Mouse (Mus musculus): ENCODE results near the gene Cntn4.
A peak's percentile ranks its signal among the peaks of the same experiment; 100 is the strongest.

Cntn4 gene

GRCm38 (mm10) chr6:106621188-106621749 lies 943.8 kb downstream of the Cntn4 start:
- DNase-seq (ENCODE audit: low read depth in 2 of 2, low spot score in 2 of 2): no peak

- DNase-seq (ENCODE audit: low read depth in 2 of 2, low spot score in 2 of 2): no peak
These were observed 965.6 kb downstream of the Cntn4 start for GRCm38 (mm10) chr6:106643026-106643425.

GRCm38 (mm10) chr6:106645496-106646211 lies 968.2 kb downstream of the Cntn4 start:
- no peak for DNase-seq (ENCODE audit: low read depth in 2 of 2, low spot score in 2 of 2)

GRCm38 (mm10) chr6:106646945-106647344 lies 969.5 kb downstream of the Cntn4 start:
- no peak for DNase-seq (ENCODE audit: low read depth in 2 of 2, low spot score in 2 of 2)

GRCm38 (mm10) chr6:106663780-106664651 lies 986.6 kb downstream of the Cntn4 start:
- peak; percentile 2 to 14 for DNase-seq (ENCODE audit: low read depth in 2 of 2, low spot score in 2 of 2)

- no peak for DNase-seq (ENCODE audit: low read depth in 2 of 2, low spot score in 2 of 2)
These were observed 998.1 kb downstream of the Cntn4 start for GRCm38 (mm10) chr6:106675581-106675980.

GRCm38 (mm10) chr6:106701931-106702330 lies 1024.5 kb downstream of the Cntn4 start:
- no peak for DNase-seq (ENCODE audit: low read depth in 2 of 2, low spot score in 2 of 2)

GRCm38 (mm10) chr6:106705506-106706035 lies 1028.1 kb downstream of the Cntn4 start:
- DNase-seq (ENCODE audit: low read depth in 2 of 2, low spot score in 2 of 2): no peak

GRCm38 (mm10) chr6:106725642-106726041 lies 1048.2 kb downstream of the Cntn4 start:
- no peak for DNase-seq (ENCODE audit: low read depth in 2 of 2, low spot score in 2 of 2)

GRCm38 (mm10) chr6:106726078-106726477 lies 1048.6 kb downstream of the Cntn4 start:
- no peak for DNase-seq (ENCODE audit: low read depth in 2 of 2, low spot score in 2 of 2)

- DNase-seq (ENCODE audit: low read depth in 2 of 2, low spot score in 2 of 2): no peak
These were observed 1050.2 kb downstream of the Cntn4 start for GRCm38 (mm10) chr6:106727703-106728102.

GRCm38 (mm10) chr6:106729682-106730314 lies 1052.3 kb downstream of the Cntn4 start:
- DNase-seq (ENCODE audit: low read depth in 2 of 2, low spot score in 2 of 2): no peak

GRCm38 (mm10) chr6:106732563-106732962 lies 1055.1 kb downstream of the Cntn4 start:
- DNase-seq (ENCODE audit: low read depth in 2 of 2, low spot score in 2 of 2): no peak

GRCm38 (mm10) chr6:106738229-106738628 lies 1060.8 kb downstream of the Cntn4 start:
- no peak for DNase-seq (ENCODE audit: low read depth in 2 of 2, low spot score in 2 of 2)

GRCm38 (mm10) chr6:106740244-106740825 lies 1062.9 kb downstream of the Cntn4 start:
- DNase-seq (ENCODE audit: low read depth in 2 of 2, low spot score in 2 of 2): no peak

- DNase-seq (ENCODE audit: low read depth in 2 of 2, low spot score in 2 of 2): no peak
These were observed 1066.2 kb downstream of the Cntn4 start for GRCm38 (mm10) chr6:106743556-106744233.

- no peak for DNase-seq (ENCODE audit: low read depth in 2 of 2, low spot score in 2 of 2)
These were observed 1068.4 kb downstream of the Cntn4 start for GRCm38 (mm10) chr6:106745673-106746394.

GRCm38 (mm10) chr6:106747251-106747650 lies 1069.8 kb downstream of the Cntn4 start:
- DNase-seq (ENCODE audit: low read depth in 2 of 2, low spot score in 2 of 2): no peak

- DNase-seq (ENCODE audit: low read depth in 2 of 2, low spot score in 2 of 2): no peak
These were observed 1070.3 kb downstream of the Cntn4 start for GRCm38 (mm10) chr6:106747804-106748203.

Data from CD8-positive naive resting alpha-beta T cell, adult 2 months (primary cell).